9 mouse cellular contexts compared by ENCODE assay signal in the genomic region with DNA sequence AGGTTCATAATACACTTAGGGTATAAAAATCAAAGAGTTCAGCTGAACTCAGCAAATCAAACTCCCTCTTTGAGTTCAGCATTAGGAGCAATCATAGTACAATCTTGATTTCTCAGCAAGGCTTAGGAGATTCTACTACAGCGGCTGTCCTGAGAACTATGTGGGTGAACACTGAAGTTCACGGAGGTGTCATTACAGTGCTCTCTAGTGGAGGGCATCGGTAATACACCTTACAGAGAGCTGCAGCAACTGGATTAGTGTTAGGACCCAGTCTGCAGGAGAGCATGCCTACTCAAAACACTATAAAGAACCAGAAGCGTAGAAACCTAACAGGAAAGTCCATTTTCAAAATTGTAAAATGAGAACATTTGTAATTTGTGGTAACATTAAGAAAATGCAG. TPM values are rescaled to one million over a fixed set of nuclear protein-coding genes. Genes with fewer than 3 reads are reported as not detected.
A peak's percentile ranks its signal among the peaks of the same experiment; 100 is the strongest.
DNase-seq lines count a peak whose midpoint lies in the region; TF ChIP-seq lines count a peak whose summit lies in the region.
"Had no signal": no experiment of that assay in that cellular context is flagged by ENCODE, and none has a peak within 500 bp of the region (broad histone marks: within the 10 kb centered on the region; RNA-seq: fewer than 3 reads in every experiment).

No protein-coding gene starts in this region.

- peak; percentile 17 to 27 for DNase-seq in heart, adult 2 months
- DNase-seq in heart, postnatal 25 days (ENCODE audit: low spot score): no peak
- peak; percentile 70 to 74 for DNase-seq in B cell, adult 2 months
- peak; percentile 69 for DNase-seq in adipocyte (ENCODE audit: low spot score)
- peak; percentile 73 for DNase-seq in kidney, postnatal 10 days
- peak; percentile 22 to 41 for DNase-seq in monocyte, adult 2 months (ENCODE audit: low read depth in 1 of 2, low spot score in 2 of 2)
- DNase-seq in yolk sac, embryonic 10.5 days (ENCODE audit: low spot score): no peak

- H3K27ac ChIP-seq in heart, adult 2 months: no peak overlapping the region
- H3K27ac ChIP-seq in cortical plate, adult 2 months (ENCODE audit: insufficient read depth, low read length): no peak overlapping the region
- H3K27ac ChIP-seq: liver, embryonic 15.5 days had no signal

- no peak for TF ChIP-seq POLR2A in heart, adult 2 months (IDR thresholded peaks at IDR 0.05; ENCODE audit: insufficient read depth, low read depth, low read length)
- no peak for TF ChIP-seq POLR2A in cortical plate, adult 2 months (IDR thresholded peaks at IDR 0.05; ENCODE audit: extremely low read depth, insufficient read depth, low read length)

- intact Hi-C loops in heart, adult 2 months (cut with DNase I): no loop called here
- intact Hi-C loops in heart, postnatal 25 days (cut with DNase I): no loop called here

- no peak overlapping the region for H3K4me3 ChIP-seq in heart, adult 2 months
- H3K4me3 ChIP-seq in cortical plate, adult 2 months (ENCODE audit: insufficient read depth, low read length): no peak overlapping the region
- H3K4me3 ChIP-seq: liver, embryonic 15.5 days had no signal

- H3K36me3 ChIP-seq in heart, adult 2 months (ENCODE audit: control insufficient read depth, insufficient read depth, low read length): no peaks in the 10 kb centered on the region
- H3K36me3 ChIP-seq: liver, embryonic 15.5 days had no signal

- H3K27me3 ChIP-seq in heart, adult 2 months (ENCODE audit: control insufficient read depth, insufficient read depth, low read length): no peaks in the 10 kb centered on the region
- H3K27me3 ChIP-seq: liver, embryonic 15.5 days had no signal

- 31% methylated on average over 4 of the region's 4 CpGs for WGBS in heart, adult 2 months

- H3K79me2 ChIP-seq in heart, adult 2 months (replicated peaks; ENCODE audit: control insufficient read depth, insufficient read depth, low read length): no peaks in the 10 kb centered on the region

- TF ChIP-seq EP300 in heart, adult 2 months (IDR thresholded peaks at IDR 0.05; ENCODE audit: insufficient read depth, low read depth, low read length): no peak

- H3K9ac ChIP-seq in heart, adult 2 months (ENCODE audit: low read depth, low read length): no peak overlapping the region
- H3K9ac ChIP-seq: liver, embryonic 15.5 days had no signal

- peak; percentile 96 for TF ChIP-seq CTCF in heart, adult 2 months (IDR thresholded peaks at IDR 0.05)
- TF ChIP-seq CTCF in cortical plate, adult 2 months (IDR thresholded peaks at IDR 0.05; ENCODE audit: extremely low read depth, insufficient read depth, low read length): peak; percentile 39; the same call in 1 of the 2 replicates

- H3K4me1 ChIP-seq in heart, adult 2 months (ENCODE audit: control insufficient read depth, insufficient read depth, low read length): no peaks in the 10 kb centered on the region
- no peaks in the 10 kb centered on the region for H3K4me1 ChIP-seq in cortical plate, adult 2 months (ENCODE audit: control insufficient read depth, insufficient read depth, low read length)
- H3K4me1 ChIP-seq: liver, embryonic 15.5 days had no signal

RNA-seq across cellular contexts. Expression of gene Sult6b2, which starts 19.0 kb away (rescaled TPM):
- total RNA-seq in heart, adult 2 months (2021): not detected
- polyA plus RNA-seq in heart, adult 2 months (2012; rRNA removed): 0.12 TPM in 2 replicates
- total RNA-seq in heart, postnatal 25 days (2021): under 1 TPM in 1 of 2 experiments, not detected in 1; 0.23 TPM
- polyA plus RNA-seq in cortical plate, adult 2 months (2012; rRNA removed): 0.13 TPM in 2 replicates

RNA-seq across cellular contexts. Expression of gene Cmas, which starts 28.9 kb away (rescaled TPM):
- total RNA-seq in heart, adult 2 months (2021): 10 to 100 TPM; 35.0 to 35.9 TPM
- 11.7 and 18.5 TPM in 2 replicates for polyA plus RNA-seq in heart, adult 2 months (2012; rRNA removed)
- total RNA-seq in heart, postnatal 25 days (2021): 10 to 100 TPM; 33.5 to 34.8 TPM
- 86.8 and 88.2 TPM in 2 replicates for polyA plus RNA-seq in cortical plate, adult 2 months (2012; rRNA removed)

Comparison
In these comparisons a context has a peak if more than half of its experiments do, and no peak if none do; other contexts are left out.
1. DNase-seq: peak in heart, adult 2 months (2 of 2), B cell, adult 2 months (2 of 2), adipocyte (single experiment), kidney, postnatal 10 days (single experiment) and monocyte, adult 2 months (2 of 2); none in heart, postnatal 25 days (single experiment) and yolk sac, embryonic 10.5 days (single experiment).